Mouse (Mus musculus) thymus, postnatal 25 days (tissue): Measurements from ENCODE around the gene Naa16.

ENCODE experiments used
- DNase-seq: peaks from one replicate; pipeline ENCODE4 v3.0.0; 2022

Gene Naa16

DNA sequence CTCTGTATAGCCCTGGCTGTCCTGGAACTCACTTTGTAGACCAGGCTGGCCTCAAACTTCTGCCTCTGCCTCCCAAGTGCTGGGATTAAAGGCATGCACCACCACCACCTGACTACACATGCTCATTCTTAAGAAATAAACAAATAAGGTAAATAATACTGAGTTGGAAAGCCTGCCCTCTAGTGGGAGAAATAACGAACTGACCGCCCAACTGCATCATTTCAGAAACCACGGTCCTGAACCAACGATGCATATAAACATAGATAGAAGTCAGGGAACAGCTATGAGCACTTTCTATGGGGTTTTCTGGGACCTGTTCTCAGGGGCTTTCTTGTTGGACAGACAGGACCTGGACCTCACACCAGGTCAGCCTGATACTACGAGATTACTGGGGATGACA lies 63.5 kb downstream of the Naa16 start:
- DNase-seq = peak; percentile 53

DNA sequence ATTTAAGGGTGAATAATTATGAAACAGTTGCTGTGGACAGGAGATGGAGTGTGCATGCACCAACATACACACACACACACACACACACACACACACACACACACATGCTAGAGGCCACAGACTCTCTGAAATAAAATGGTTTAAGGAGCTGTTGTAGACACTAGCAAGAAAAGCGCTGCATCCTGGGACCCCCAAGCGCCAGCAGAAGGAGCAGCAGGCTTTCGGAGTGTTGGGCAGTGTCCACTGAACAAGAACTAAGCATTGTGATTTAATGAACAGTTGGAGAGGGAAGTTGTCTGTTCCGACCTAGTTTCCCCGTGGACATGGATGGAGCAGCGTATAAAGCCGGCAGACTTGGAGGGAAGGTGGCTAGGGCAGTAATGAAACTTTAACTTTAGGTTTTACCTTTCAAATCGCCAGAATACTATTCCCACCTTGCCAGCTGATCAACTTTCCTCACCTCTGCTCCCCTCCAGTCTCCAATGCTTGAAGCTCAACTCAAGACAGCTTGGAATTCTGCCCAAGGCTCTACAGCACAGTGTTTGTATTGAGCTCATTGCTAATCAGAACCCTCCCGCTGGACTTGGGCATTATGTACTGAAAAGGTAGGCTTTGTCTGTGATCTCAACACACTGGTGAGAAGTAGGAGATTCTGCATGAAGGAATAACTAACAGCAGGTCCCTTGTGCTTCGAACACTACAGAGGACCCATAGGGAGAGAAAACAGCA lies 66.3 kb downstream of the Naa16 start:
- no peak for DNase-seq

- DNase-seq = no peak
Measured at GRCm38 (mm10) chr14:79321881-79322280, 68.7 kb downstream of the Naa16 start.

DNA sequence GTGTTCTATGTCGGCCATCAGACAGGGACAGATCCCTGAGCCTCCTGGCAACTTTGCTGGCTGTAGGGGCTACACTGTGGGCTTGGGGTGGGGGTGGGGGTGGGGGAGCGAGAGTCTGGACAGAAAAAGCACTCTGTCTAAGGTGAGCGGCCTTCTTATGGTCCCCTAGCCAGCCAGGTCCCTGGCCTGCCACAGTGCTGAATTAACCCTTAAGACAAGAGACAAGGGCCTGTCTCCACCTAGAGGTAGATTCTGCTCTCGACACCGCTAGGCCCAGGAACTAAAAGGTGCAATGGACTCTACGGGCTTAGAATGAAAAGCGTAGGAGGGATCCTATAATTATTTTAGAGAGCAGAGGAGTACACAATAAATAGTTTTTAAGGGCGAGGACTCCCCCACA lies 69.4 kb downstream of the Naa16 start:
- DNase-seq = peak; percentile 76

GRCm38 (mm10) chr14:79317602-79318001 lies 73.0 kb downstream of the Naa16 start:
- DNase-seq = no peak

DNA sequence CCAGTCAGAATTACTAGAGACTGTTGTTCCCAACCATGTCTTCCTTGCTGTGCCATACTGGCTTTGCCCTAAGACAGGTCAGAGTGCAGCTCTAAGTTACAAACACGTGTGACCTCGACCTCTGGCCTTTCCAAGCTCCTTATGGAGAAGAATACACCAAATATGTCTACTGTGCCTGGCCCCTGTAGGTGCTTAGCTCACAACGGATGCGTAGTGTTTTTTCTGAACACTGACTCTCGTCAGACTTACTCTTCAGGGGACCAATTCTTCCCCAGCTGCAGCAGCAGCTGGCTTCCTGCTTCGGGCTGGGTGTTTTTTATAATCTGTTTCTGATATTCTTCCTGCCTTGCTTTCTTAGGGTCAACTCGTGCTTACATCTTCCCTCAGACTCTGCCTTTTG lies 74.7 kb downstream of the Naa16 start:
- DNase-seq = peak; percentile 62

- peak; percentile 40 for DNase-seq
Measured at GRCm38 (mm10) chr14:79314245-79315010, 76.2 kb downstream of the Naa16 start.

DNA sequence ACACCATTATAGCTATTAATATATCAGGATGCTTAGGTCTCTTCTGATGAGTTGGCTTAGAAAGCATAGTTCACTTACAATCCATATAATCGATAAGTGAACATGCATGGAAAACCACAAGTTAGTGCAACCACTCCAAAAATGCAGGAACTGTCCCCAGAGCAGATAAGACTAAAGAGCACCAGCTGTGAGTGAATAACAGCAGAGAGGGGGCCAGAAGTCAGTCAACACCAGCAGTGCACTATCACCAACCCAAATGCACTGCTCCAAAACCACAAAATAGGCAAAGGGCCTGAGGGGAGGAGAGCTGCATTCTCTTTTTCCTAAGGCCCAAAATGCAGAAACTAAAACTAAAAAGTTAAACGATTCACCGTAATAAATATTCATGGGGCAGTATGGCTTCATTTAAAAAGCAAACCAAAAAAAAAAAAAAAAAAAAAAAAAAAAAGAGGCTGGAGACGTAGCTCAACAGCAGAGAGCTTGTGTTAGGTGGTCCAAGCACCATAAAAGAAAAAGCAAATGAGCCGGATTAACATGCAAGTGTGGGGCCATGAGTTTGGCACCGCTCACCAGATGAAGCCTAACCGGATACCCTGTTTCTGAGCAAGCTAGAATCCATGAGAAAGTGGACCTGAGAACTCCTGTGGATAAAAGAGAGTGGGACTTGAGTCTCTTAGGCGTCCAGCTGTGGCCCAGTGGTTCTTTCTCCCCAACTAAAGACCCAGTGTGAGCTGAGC lies 77.0 kb downstream of the Naa16 start:
- no peak for DNase-seq

DNA sequence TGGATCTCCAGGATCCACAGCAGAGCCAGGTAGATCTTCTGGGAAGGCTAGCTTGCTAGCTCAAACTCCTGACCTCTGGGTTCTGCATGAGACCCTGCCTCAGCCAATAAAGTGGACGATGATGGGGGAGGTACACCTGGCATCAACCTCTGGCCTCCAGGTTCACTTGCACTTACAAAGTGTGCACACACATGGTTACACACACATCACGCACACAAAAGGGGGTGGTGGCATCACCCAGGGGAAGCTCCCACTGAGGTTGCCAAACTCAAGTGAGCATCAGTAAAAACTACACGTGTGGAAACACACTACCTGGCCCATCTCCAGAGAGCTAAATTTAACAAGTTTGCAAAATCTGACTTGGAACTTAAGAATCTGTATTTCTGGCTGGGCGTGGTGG lies 77.9 kb downstream of the Naa16 start:
- no peak for DNase-seq

DNA sequence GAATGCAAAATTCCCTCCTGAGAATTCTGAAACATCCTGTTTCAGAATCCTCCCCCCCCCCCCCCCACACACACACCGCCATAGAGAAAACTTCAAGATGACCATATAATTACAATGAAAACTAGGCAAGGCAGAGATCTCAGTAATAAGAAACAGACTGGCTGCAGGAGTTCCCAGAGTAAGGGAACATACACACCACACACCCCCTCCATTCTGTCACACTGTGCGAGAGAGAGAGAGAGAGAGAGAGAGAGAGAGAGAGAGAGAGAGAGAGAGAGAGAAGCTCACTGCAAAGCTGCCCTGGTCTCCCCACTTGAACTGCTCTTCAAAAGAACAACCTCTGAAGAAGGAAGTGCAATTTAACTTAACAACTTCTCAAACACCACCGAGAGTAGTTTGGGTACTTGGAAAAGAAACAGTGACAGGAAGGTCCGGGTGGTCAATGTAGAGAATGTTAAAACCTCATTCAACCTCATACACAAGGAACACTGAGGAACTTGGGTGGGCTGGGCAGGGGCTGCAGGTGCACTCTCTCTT lies 78.6 kb downstream of the Naa16 start:
- DNase-seq = no peak

- no peak for DNase-seq
Measured at GRCm38 (mm10) chr14:79309115-79309514, 81.5 kb downstream of the Naa16 start.

GRCm38 (mm10) chr14:79308364-79308763 lies 82.2 kb downstream of the Naa16 start:
- DNase-seq = no peak

GRCm38 (mm10) chr14:79307908-79308307 lies 82.7 kb downstream of the Naa16 start:
- no peak for DNase-seq

DNA sequence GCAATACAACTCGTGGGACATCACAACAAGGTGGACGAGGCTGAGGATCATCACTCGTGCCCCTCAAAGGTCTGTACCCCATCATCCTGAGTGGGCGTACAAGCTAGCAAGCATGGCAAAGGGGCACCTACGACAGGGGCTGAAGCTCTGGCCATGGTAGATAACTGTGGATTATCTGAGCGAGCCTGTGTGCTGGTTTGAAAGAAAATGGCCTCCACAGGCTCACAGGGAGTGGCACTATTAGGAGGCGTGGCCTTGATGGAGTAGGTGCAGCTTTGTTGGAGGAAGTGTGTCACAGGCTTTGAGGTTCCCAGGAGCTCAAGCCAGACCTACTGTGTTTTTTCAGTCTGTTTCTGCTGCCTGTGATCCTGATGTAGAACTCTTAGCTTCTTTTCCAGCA lies 83.4 kb downstream of the Naa16 start:
- DNase-seq = no peak

DNA sequence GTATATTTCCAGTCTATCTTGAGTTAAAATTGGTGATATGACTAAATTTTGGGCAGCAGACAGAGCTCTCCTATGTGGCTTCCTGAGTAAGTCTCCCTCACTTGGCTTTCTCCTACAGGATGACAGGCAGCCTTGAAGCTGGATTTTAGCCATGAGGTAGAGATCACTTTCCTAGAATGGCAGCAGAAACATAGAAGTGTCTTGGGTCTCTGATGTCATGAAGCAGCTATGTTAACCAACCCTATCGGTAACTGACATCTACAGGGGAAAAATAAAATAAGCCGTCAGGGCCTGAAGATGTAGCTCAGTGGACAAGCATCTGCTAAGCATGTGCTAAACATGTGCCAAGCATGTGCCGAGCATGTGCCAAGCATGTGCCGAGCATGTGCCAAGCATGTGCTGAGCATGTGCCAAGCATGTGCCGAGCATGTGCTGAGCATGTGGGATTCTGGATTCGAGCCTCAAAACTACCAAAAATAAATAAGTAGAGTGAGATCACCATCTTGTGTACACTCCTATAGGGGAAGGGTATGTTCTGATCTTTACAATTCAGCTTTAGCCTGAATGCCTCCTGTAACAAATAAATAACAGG lies 85.6 kb downstream of the Naa16 start:
- no peak for DNase-seq

- DNase-seq = no peak
Measured at GRCm38 (mm10) chr14:79303150-79303549, 87.4 kb downstream of the Naa16 start.

GRCm38 (mm10) chr14:79301466-79301875 lies 89.1 kb downstream of the Naa16 start, which contains the start of gene Rgcc:
Gene Rgcc (minus strand): TSS chr14:79301645.
- peak; percentile 100 for DNase-seq

GRCm38 (mm10) chr14:79300641-79301350 lies 89.8 kb downstream of the Naa16 start:
- no peak for DNase-seq

DNA sequence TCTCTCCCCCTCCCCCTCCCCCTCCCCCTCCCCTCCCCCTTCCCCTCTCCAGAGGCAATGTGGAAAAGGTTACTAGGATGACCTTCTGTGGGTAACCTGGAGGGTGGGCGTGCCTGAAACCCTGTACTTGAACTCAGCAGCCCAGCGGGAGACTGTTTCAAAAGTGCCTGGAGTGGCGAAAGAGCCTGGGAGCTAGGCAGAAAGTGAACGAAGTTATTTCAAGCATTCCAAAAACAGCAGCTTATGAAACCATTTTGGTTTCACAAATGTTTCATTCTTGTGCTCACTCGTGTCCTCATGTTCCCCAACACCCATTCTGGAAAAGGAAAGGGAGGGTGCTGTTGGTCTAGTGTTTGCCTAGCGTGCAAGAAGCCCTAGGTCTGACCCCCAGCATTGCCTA lies 90.8 kb downstream of the Naa16 start:
- DNase-seq = no peak

DNA sequence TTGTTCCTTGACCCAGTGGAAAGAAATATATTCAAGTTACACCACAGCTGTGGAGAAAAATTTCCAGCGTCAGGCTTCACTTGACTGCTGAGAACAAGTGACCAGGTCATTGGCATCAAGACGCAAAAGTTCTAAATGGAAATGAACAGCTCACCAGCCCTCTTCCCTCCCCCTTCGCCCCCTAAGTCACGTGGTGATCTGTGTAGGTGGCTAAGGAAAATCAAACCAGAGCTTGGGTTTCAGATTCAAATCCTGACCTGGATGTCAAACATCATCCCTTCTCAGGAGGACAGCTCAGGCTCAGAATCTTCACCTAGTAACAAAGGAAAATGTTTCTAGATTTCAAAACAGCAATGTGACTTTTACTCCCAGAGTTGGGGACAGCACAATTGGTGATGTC lies 91.3 kb downstream of the Naa16 start:
- no peak for DNase-seq

DNA sequence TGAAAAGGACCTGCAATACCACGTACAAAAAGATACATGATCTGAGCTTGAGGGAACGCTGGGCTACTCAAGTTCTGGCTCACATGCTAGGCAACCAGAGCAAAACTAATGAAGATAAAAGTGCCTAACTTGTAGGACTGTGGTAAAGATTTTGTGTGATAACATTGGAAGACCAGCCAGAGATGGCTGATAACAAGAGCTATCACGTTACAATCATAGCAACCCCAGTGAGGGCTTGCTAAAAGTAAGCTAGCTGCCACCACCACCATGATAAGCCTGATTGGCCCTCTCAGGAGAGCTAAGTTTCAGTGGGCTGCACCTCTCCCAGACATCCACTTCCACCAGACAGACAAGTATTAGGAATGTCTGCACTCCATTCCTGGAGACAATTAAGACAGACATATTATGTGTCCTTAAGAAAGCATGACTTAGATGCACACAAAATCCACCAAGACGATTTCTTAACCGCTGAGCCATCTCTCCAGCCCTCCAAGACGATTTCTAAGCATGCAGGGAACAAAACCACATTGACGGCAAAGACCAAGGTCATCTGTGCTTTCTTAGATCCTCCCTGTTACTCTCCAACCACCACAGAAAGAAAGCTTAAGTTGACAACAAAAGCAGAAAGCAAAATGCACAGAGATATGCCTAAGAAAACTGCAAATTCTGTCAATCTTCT lies 92.1 kb downstream of the Naa16 start:
- no peak for DNase-seq

DNA sequence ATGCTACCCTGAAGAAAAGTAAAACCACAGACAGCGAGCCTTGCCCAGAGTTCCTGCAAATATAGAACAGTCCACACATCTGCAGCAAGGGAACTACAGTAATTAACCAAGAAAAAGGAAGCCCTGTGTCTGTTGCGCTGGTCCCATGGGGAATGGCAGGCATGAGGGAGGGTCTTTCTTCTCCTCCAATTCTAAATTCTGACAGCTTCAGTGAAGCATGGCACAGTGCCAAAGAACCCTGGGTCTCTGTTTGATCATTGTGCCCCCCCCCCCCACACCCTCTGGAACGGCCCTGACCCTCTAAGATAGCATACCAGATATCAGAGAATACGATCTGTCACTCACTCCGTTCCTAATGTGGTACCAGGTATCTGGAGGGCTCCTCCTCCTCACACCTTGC lies 93.7 kb downstream of the Naa16 start:
- no peak for DNase-seq
